Mouse (Mus musculus) bone marrow macrophage, adult 2 months (primary cell): ENCODE measurements around the gene Cep295nl. TPM values are rescaled to one million over a fixed set of nuclear protein-coding genes. Genes with fewer than 3 reads are reported as not detected.
"Not testable (repeated sequence)": the region's sequence is repeated elsewhere in the genome, so short reads cannot be mapped to it uniquely, and the experiment has no call there.

Source experiments
- H3K27ac ChIP-seq: 2 replicates; pipeline ENCODE4 v1.5.1; 2012; ENCODE audit warnings: low read depth, low read length; ENCODE audit not compliant: insufficient read depth
- H3K4me1 ChIP-seq: 2 replicates; pipeline ENCODE4 v1.6.1; 2012; ENCODE audit warnings: low read length; ENCODE audit not compliant: control insufficient read depth, insufficient read depth
- H3K4me3 ChIP-seq: 2 replicates; pipeline ENCODE4 v1.5.1; 2012; ENCODE audit warnings: mild to moderate bottlenecking, low read length, moderate library complexity; ENCODE audit not compliant: insufficient read depth
- CTCF ChIP-seq: IDR thresholded peaks from 2 replicates; pipeline ENCODE4 v1.5.1; 2012; ENCODE audit warnings: low read depth, mild to moderate bottlenecking, low read length, moderate library complexity
- POLR2A ChIP-seq: IDR thresholded peaks from 2 replicates; pipeline ENCODE4 v1.6.1; 2012; ENCODE audit warnings: mild to moderate bottlenecking, low read depth, low read length, borderline replicate concordance
- polyA plus RNA-seq: library from polyadenylated mRNA; stranded (reverse); fragments of >200 nt; gene quantifications from 2 replicates; pipeline ENCODE4 v1.2.4, GENCODE M21; 2012; ENCODE audit not compliant: missing spikeins, insufficient read depth, insufficient read length

Gene Cep295nl
- 1.5 and 2.3 TPM in 2 replicates for polyA plus RNA-seq

GRCm38 (mm10) chr11:118342400-118342981 lies at the start of gene Cep295nl:
TSS of gene Cep295nl (minus strand) at chr11:118342500.
- H3K4me3 ChIP-seq, result no peak within 1 kb of the TSS
- peaks cover 21% of the 10 kb centered on the region for H3K4me1 ChIP-seq
- no peak within 1 kb of the TSS for H3K27ac ChIP-seq
- TF ChIP-seq CTCF (no peak), POLR2A (no peak)

DNA sequence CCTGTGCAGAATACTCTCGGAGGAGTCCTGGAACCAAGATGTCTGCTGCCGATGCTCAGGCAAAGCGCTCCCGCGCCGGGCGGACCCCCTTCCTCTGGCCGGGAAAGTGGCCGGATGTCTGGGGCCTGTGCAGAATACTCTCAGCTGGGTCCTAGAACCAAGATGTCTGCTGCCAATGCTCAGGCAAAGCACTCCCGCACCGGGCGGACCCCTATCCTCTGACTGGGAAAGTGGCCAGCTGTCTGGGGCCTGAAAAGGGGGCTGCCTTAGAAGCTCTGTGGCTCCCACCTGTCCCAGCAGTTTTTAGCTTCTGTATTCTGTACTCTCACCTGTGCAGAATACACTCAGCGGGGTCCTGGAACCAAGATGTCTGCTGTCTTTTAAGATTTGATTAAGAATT lies 45.5 kb upstream of the Cep295nl start:
- not testable (repeated sequence) for H3K4me1 ChIP-seq, H3K4me3 ChIP-seq, H3K27ac ChIP-seq

- Histone ChIP-seq H3K4me1 (peaks cover 9% of the 10 kb centered on the region), H3K27ac (peak overlapping the region; percentile 35)
- TF ChIP-seq CTCF (peak; percentile 48; the same call in 1 of the 2 replicates), POLR2A (no peak)
These were observed 37.1 kb upstream of the Cep295nl start for GRCm38 (mm10) chr11:118379251-118380009.

DNA sequence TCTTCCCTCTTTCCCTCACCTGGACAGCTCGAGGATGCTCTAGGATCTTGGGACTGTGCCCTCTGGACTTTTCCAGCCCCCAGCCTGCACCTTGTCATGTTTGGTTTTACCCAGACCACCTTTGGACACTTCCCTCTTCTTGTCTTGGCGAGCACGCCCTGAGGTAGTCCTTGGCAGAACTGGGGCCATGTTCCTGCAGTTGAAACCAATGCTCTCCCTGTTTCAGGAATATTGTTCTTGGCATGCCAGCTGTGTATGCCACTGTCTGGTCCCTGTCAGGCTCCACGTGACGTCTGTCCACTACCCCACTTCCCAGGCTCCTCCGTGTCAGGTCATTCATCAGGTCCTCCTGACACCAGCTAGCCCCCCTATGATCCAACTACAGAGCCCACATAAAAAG lies 36.4 kb upstream of the Cep295nl start:
- Histone ChIP-seq H3K4me1 (peaks cover 16% of the 10 kb centered on the region), H3K4me3 (no peak overlapping the region), H3K27ac (no peak overlapping the region)
- TF ChIP-seq POLR2A (no peak), CTCF (no peak)

More at GRCm38 (mm10) chr11:118379251-118380009, 37.1 kb upstream of the Cep295nl start:
- H3K4me3 ChIP-seq, result no peak overlapping the region

- H3K4me1 ChIP-seq, result peaks cover 16% of the 10 kb centered on the region
- H3K27ac ChIP-seq, H3K4me3 ChIP-seq: not testable (repeated sequence)
These were observed 34.0 kb upstream of the Cep295nl start for GRCm38 (mm10) chr11:118376323-118376722.

GRCm38 (mm10) chr11:118375881-118376280 lies 33.6 kb upstream of the Cep295nl start:
- no peak overlapping the region for H3K4me3 ChIP-seq
- no peak for TF ChIP-seq CTCF
- TF ChIP-seq POLR2A, result no peak
- no peak overlapping the region for H3K27ac ChIP-seq
- peaks cover 16% of the 10 kb centered on the region for H3K4me1 ChIP-seq

GRCm38 (mm10) chr11:118375461-118375860 lies 33.2 kb upstream of the Cep295nl start:
- Histone ChIP-seq H3K4me3 (no peak overlapping the region), H3K4me1 (peaks cover 16% of the 10 kb centered on the region), H3K27ac (no peak overlapping the region)
- TF ChIP-seq CTCF, result no peak
- no peak for TF ChIP-seq POLR2A

GRCm38 (mm10) chr11:118375006-118375405 lies 32.7 kb upstream of the Cep295nl start:
- Histone ChIP-seq H3K4me1 (peaks cover 16% of the 10 kb centered on the region), H3K4me3 (no peak overlapping the region), H3K27ac (no peak overlapping the region)
- TF ChIP-seq POLR2A (no peak), CTCF (no peak)

DNA sequence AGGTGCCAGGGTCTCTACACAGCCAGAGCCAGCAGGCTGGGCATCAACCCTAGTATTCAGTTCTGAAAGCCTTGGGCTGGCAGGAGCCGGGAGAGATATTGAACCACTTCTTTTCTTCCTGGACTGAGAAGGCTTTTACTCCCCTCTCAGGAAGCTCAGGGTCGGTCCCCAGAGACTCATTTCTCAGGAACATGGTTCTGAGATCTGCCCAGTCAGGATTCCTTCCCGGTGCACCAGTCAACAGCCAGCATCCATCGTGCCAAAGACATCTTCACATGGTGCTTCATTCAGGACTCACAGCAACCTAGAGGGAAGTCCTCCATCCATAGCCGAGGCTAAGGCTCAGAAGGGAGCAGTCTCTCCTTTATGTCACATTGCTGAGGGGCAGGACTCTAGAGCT lies 32.2 kb upstream of the Cep295nl start:
- Histone ChIP-seq H3K27ac (no peak overlapping the region), H3K4me3 (no peak overlapping the region), H3K4me1 (peaks cover 14% of the 10 kb centered on the region)
- TF ChIP-seq POLR2A, result no peak
- no peak for TF ChIP-seq CTCF

DNA sequence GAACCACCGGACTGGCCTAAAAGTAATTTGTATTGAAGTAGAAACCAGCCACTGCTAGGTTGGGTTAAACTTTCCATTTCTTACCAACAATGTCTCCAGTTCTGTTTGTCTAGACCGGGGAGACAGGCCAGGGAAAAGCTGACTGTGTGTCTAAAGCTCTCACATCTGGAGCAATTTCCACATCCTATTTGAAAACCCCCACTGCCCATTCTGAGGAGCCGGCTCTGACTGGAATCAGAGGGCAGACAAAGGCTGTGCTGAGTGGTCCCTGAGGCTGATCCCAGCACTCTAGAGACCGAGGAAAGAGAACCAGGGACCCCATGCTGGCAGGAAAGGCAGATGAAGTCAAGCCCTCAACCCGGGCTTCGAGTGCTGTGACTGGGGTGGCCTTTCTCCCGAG lies 30.3 kb upstream of the Cep295nl start:
- no peak overlapping the region for H3K4me3 ChIP-seq
- peaks cover 7% of the 10 kb centered on the region for H3K4me1 ChIP-seq
- no peak for TF ChIP-seq CTCF
- TF ChIP-seq POLR2A, result no peak
- no peak overlapping the region for H3K27ac ChIP-seq

DNA sequence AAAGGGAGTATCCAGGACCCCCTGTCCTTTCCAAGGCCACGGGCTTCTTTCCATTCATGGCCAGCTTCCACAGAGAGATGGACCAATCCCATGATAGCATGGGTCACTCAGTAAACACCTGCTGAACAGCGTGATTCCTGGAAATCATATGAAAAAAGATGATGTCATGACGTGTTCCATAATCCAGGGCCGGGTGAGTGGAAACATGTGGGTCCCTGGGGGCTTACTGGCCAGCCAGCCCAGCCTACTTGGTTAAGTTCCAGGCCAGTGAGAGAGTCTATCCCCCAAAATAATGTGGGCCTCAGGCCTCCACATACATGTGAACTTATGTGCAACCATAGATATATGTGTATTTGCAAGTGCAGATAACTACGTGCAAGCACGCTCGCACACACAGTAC lies 29.6 kb upstream of the Cep295nl start:
- TF ChIP-seq POLR2A (no peak), CTCF (no peak)
- Histone ChIP-seq H3K4me3 (no peak overlapping the region), H3K27ac (no peak overlapping the region), H3K4me1 (peaks cover 7% of the 10 kb centered on the region)
